Mouse (Mus musculus): Measurements from ENCODE around the gene Gm49398. TPM values are rescaled to one million over a fixed set of nuclear protein-coding genes. Genes with fewer than 3 reads are reported as not detected.

Gene Gm49398
- not detected for polyA plus RNA-seq (2014; fragmentation: Illumina TruSeq; extraction: RNeasy Lipid Tissue Mini Kit (QIAGEN cat#74804); ENCODE audit: low read depth, low replicate concordance)

DNA sequence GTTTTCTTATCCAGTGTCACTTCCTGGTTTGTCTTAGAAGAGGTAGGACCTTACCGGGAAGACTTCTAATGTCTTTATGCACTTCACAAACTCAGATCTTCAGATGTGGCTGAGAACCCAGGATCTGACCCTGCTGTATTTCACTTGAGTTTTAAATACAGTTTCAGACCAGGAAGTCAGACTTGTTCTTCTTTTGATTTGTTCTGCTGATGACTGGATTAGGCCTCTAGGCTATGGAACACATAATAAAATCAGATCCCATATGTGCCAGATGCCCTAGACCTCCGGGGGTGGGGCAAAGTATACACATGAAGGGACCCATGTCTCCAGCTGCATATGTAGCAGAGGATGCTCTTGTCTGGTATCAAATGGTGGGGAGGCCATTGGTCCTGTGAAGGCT, at the start of gene Gm49398:
TSS of gene Gm49398 (minus strand) at position 101 of the 400 bp plus-strand sequence.

DNA sequence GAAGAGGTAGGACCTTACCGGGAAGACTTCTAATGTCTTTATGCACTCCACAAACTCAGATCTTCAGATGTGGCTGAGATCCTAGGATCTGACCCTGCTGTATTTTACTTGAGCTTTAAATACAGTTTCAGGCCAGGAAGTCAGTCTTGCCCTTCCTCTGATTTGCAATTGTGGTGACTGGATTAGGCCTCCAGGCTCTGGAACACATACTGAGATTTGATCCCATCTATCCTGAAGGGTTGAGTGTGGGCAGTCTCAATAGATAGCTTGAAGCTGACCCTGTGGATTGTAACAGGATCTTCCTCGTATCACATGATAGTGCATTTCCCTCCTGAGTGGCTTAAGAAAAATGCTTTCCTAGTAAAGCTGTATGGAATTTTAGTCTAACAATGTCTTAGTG, 33.4 kb downstream of the Gm49398 start, which contains the start of gene Cts8:
TSS of gene Cts8 (minus strand) at position 101 of the 400 bp plus-strand sequence.

DNA sequence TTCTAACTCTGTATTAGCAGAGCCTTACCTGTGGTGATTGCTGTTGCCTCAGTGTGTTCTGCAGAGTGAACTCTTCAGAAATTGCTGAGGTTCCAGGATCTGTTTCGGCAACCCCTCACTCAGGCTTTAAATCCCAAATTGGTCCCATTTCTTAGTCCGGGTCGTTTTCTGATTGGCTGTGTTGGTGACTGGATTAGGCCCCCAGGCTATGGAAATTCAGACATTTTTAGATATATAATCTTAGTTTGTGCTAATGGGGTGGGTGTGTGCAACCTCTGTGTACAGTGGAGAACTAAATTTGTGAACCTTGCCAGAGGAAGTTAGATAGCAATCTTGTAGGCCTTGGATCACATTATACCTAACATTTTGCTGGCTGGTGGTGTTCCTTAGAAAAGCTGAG, 85.3 kb downstream of the Gm49398 start, which contains the start of gene Cts6:
TSS of gene Cts6 (minus strand) at position 101 of the 400 bp plus-strand sequence.

Other genes with a start within 250 kb of the Gm49398 start
- not detected for gene Ctsq, start 248.2 kb downstream of the Gm49398 start, polyA plus RNA-seq (2014; fragmentation: Illumina TruSeq; extraction: RNeasy Lipid Tissue Mini Kit (QIAGEN cat#74804); ENCODE audit: low read depth, low replicate concordance)
- not detected for gene Ctsr, start 124.6 kb downstream of the Gm49398 start, polyA plus RNA-seq (2014; fragmentation: Illumina TruSeq; extraction: RNeasy Lipid Tissue Mini Kit (QIAGEN cat#74804); ENCODE audit: low read depth, low replicate concordance)
- not detected for gene Cts6, start 85.4 kb downstream of the Gm49398 start, polyA plus RNA-seq (2014; fragmentation: Illumina TruSeq; extraction: RNeasy Lipid Tissue Mini Kit (QIAGEN cat#74804); ENCODE audit: low read depth, low replicate concordance)
- gene Cts8, start 33.5 kb downstream of the Gm49398 start, polyA plus RNA-seq (2014; fragmentation: Illumina TruSeq; extraction: RNeasy Lipid Tissue Mini Kit (QIAGEN cat#74804); ENCODE audit: low read depth, low replicate concordance), result not detected
- gene Cts7, start 69.4 kb upstream of the Gm49398 start, polyA plus RNA-seq (2014; fragmentation: Illumina TruSeq; extraction: RNeasy Lipid Tissue Mini Kit (QIAGEN cat#74804); ENCODE audit: low read depth, low replicate concordance), result not detected